Mouse (Mus musculus) liver, embryonic 16.5 days (tissue): ENCODE measurements at regions not wholly inside any gene's neighbourhood (a gene's known extent, or its start where the extent isn't known, plus 50 kb on each side); places are given as distances from the start of the nearest gene placed in this dataset.

Experiments
- ATAC-seq: fragments of 200-750 bp; cut with Nextera tagmentation; 2 replicates; pipeline ENCODE4 v1.8.0; 2017; ENCODE audit warnings: low read depth, mild to moderate bottlenecking, moderate number of reproducible peaks, moderate library complexity
- H3K27ac ChIP-seq: fragments of 300-500 bp; sonication (generic); 2 replicates; pipeline ENCODE4 v1.5.1; 2014; ENCODE audit warnings: mild to moderate bottlenecking, low read length
- H3K27me3 ChIP-seq: fragments of 300-500 bp; sonication (generic); 2 replicates; pipeline ENCODE4 v1.6.1; 2014; ENCODE audit warnings: low read depth, low read length, mixed read lengths; ENCODE audit not compliant: control insufficient read depth, insufficient read depth
- H3K36me3 ChIP-seq: fragments of 300-500 bp; sonication (generic); 2 replicates; pipeline ENCODE4 v1.6.1; 2014; ENCODE audit warnings: mild to moderate bottlenecking; ENCODE audit not compliant: control insufficient read depth, insufficient read depth
- H3K4me1 ChIP-seq: fragments of 300-500 bp; sonication (generic); 2 replicates; pipeline ENCODE4 v1.6.1; 2014; ENCODE audit warnings: low read depth, low read length, mixed read lengths; ENCODE audit not compliant: control insufficient read depth
- H3K4me2 ChIP-seq: fragments of 300-500 bp; sonication (generic); 2 replicates; pipeline ENCODE4 v1.6.1; 2014; ENCODE audit warnings: low read depth, low read length, mixed read lengths
- H3K4me3 ChIP-seq: fragments of 300-500 bp; sonication (generic); 2 replicates; pipeline ENCODE4 v1.5.1; 2014; ENCODE audit warnings: low read depth, mild to moderate bottlenecking, low read length
- H3K9ac ChIP-seq: fragments of 300-500 bp; sonication (generic); 2 replicates; pipeline ENCODE4 v1.6.1; 2014; ENCODE audit warnings: low read depth, low read length
- H3K9me3 ChIP-seq: fragments of 300-500 bp; sonication (generic); replicated peaks from 2 replicates; pipeline ENCODE4 v1.6.1; 2016; ENCODE audit warnings: low read length; ENCODE audit not compliant: control insufficient read depth
- WGBS: fragments of 180-500 bp; shearing (Covaris S2); extraction: QIAGEN DNeasy Blood & Tissue Kit; methylation state at CpG from one replicate; pipeline ENCODE4 v1.1.7; 2014; ENCODE audit not compliant: insufficient replicate concordance; 5-methylcytosine and 5-hydroxymethylcytosine counted together

DNA sequence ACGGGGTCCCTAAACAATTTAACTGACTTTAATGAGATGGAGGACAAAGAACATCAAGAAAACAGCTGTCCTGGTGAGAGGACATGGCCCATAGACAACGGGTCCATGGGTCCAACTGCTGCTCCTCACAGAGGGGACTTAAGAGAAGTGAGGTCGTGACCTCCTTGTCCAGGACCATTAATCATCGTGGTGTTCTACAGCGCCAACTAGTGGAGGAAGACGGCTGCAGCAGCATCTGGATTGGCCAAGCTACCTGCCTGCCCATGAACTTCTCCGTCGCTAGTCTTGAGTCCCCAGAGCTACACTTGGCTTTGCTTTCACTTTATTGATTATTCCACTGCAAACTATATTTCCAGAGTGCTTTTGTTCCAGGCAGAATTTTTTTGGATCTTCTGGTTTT lies 86.6 kb upstream of the A230072I06Rik start:
- H3K4me3 ChIP-seq, result no peak overlapping the region
- no peak overlapping the region for H3K27ac ChIP-seq
- no peak overlapping the region for H3K4me2 ChIP-seq
- no peaks in the 10 kb centered on the region for H3K4me1 ChIP-seq
- H3K9ac ChIP-seq, result no peak overlapping the region
- H3K36me3 ChIP-seq, result no peaks in the 10 kb centered on the region
- no peak for ATAC-seq
- H3K9me3 ChIP-seq, result no peaks in the 10 kb centered on the region
- WGBS, result 20% methylated on average over 8 of the region's 8 CpGs
- no peaks in the 10 kb centered on the region for H3K27me3 ChIP-seq

DNA sequence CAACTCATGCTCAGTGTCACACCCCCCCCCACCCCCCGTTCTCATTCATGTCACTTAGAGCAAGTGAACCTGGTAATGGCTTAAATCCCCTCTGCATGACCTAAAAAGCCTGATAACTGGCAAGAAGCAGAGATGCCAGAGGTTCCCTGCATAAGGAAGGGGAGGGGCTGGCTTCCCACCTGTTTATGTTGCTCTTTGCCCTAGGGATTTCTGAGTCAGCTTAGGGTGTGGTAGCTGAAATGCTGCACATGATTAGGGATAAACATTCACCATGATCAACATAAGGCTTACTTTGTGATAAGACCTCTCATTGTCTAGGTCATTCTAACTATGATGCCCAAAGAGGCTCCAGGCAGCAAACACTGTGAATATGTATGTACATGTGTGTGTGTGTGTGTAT lies 72.7 kb upstream of the A230072I06Rik start:
- no peaks in the 10 kb centered on the region for H3K27me3 ChIP-seq
- H3K4me3 ChIP-seq, result no peak overlapping the region
- no peaks in the 10 kb centered on the region for H3K9me3 ChIP-seq
- no peak overlapping the region for H3K27ac ChIP-seq
- H3K9ac ChIP-seq, result no peak overlapping the region
- no peak overlapping the region for H3K4me2 ChIP-seq
- no peaks in the 10 kb centered on the region for H3K4me1 ChIP-seq
- H3K36me3 ChIP-seq, result no peaks in the 10 kb centered on the region
- ATAC-seq, result no peak
- WGBS, result 52% methylated on average over 1 of the region's 1 CpGs

- H3K36me3 ChIP-seq, result no peaks in the 10 kb centered on the region
- H3K27me3 ChIP-seq, result no peaks in the 10 kb centered on the region
Measured at GRCm38 (mm10) chr8:12207412-12207811, 71.2 kb upstream of the A230072I06Rik start.

DNA sequence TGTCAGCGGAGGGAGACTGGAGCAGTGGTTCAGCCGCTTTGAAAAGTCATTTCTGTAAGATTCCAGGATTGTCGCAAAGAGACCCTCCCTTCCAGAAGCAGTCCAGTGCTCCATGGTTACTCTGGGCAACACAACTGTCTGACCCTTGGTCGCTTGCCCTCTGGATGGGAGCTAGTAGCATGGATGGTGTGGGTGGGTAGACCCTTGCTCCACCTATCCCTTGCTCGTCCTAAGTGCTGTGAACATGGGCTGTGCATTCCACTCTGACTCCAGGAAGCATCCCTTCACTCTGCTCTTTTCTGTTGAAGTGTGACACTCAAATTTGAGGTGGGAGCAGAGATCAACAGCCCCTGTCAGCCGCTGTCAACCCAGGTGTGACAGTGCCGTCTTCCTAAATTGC lies 64.8 kb upstream of the A230072I06Rik start:
- WGBS, result 52% methylated on average over 7 of the region's 7 CpGs

More at GRCm38 (mm10) chr8:12207412-12207811, 71.2 kb upstream of the A230072I06Rik start:
- 80% methylated on average over 3 of the region's 3 CpGs for WGBS
- ATAC-seq, result no peak
- Histone ChIP-seq H3K9ac (no peak overlapping the region), H3K9me3 (no peaks in the 10 kb centered on the region), H3K4me2 (no peak overlapping the region), H3K4me1 (no peaks in the 10 kb centered on the region), H3K4me3 (no peak overlapping the region), H3K27ac (no peak overlapping the region)

DNA sequence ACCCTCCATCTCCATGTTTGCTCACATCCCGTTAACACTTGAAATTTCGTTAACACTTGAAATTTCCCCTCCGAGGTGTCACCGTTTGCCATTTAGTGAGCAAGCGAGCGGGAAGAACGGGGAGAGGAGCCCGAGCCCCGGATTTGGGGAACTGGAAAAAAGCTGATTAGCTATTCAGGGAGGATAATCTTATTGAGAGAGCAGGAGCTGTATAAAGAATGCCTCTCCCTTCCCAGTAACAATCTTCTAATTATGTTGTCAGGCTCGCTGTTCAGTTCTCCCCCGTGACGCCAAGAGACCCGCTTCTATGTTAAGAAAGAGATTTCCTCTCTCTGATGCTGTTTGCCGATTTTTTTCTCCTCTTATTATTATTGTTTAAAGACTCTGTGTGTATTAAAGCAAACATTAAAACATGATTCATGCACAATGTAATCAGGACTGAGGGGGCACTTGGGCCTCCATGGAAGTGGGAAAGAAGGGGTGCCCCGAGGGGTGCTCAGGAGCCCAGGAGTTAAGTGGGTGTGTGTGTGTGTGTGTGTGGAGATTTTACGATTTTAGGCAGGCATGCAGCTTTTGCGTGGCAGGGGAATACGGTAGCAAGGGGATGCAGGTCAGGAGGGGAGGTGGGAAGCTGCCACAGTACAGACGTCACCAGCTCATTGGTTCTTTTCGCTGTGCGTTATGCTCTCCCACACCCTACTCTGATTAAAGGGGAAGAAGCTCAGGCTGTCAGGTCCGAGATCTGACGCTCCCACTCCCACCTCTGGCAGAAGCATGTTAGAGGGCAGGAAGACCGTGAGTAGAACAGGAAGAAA lies 64.2 kb upstream of the A230072I06Rik start:
- Histone ChIP-seq H3K4me2 (no peak overlapping the region), H3K9me3 (no peaks in the 10 kb centered on the region), H3K9ac (no peak overlapping the region), H3K27ac (no peak overlapping the region), H3K36me3 (no peaks in the 10 kb centered on the region), H3K27me3 (no peaks in the 10 kb centered on the region; the same call in 1 of the 2 replicates), H3K4me3 (no peak overlapping the region), H3K4me1 (no peaks in the 10 kb centered on the region)
- no peak for ATAC-seq
- WGBS, result 37% methylated on average over 24 of the region's 24 CpGs

More for the DNA sequence above, 64.8 kb upstream of the A230072I06Rik start:
- no peaks in the 10 kb centered on the region; the same call in 1 of the 2 replicates for H3K27me3 ChIP-seq
- H3K4me3 ChIP-seq, result no peak overlapping the region
- no peaks in the 10 kb centered on the region for H3K36me3 ChIP-seq
- no peaks in the 10 kb centered on the region for H3K4me1 ChIP-seq
- no peak overlapping the region for H3K27ac ChIP-seq
- H3K9ac ChIP-seq, result no peak overlapping the region
- no peak for ATAC-seq
- H3K9me3 ChIP-seq, result no peaks in the 10 kb centered on the region
- no peak overlapping the region for H3K4me2 ChIP-seq

- Histone ChIP-seq H3K9ac (no peak overlapping the region), H3K27ac (no peak overlapping the region), H3K36me3 (no peaks in the 10 kb centered on the region), H3K4me1 (no peaks in the 10 kb centered on the region), H3K9me3 (no peaks in the 10 kb centered on the region), H3K27me3 (no peaks in the 10 kb centered on the region), H3K4me3 (no peak overlapping the region), H3K4me2 (no peak overlapping the region)
- no peak for ATAC-seq
- WGBS, result 65% methylated on average over 9 of the region's 9 CpGs
Measured at GRCm38 (mm10) chr8:12221506-12221905, 57.1 kb upstream of the A230072I06Rik start.

DNA sequence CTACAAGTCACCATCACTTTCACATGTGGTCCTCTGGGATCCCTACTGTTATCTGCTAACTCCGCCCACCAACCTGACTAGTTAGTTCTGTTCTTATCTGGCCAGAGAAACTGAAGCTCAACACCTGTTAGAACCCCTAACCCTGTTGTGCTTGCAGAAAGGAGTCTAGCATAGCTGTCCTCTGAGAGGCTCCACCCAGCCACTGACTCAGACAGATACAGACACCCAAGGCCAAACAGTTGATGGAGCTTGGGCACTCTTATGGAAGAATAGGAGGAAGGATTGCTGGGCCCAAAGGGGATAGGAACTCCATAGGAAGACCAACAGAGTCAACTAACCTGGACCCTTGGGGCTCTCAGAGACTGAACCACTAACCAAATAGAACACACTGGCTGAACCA lies 55.2 kb upstream of the A230072I06Rik start:
- no peaks in the 10 kb centered on the region for H3K36me3 ChIP-seq
- no peak overlapping the region for H3K9ac ChIP-seq
- H3K4me1 ChIP-seq, result no peaks in the 10 kb centered on the region
- no peak overlapping the region for H3K4me3 ChIP-seq
- no peaks in the 10 kb centered on the region for H3K27me3 ChIP-seq
- WGBS, result 47% methylated on average over 1 of the region's 1 CpGs
- H3K27ac ChIP-seq, result no peak overlapping the region
- H3K9me3 ChIP-seq, result no peaks in the 10 kb centered on the region
- H3K4me2 ChIP-seq, result no peak overlapping the region
- no peak for ATAC-seq
